Mouse (Mus musculus) hematopoietic stem cell, adult 5-6 weeks (primary cell): ENCODE measurements around the gene Ofcc1. TPM values are rescaled to one million over a fixed set of nuclear protein-coding genes. Genes with fewer than 3 reads are reported as not detected.

Source experiments
- ATAC-seq, 2 experiments: fragments of 125-278 bp in 1 of 2; replicated peaks in 1 of 2; 2 replicates each; pipeline ENCODE4 v1.8.0; 2016 to 2017; ENCODE audit warnings: inconsistent platforms in 2 of 2, mild to moderate bottlenecking in 2 of 2, moderate number of reproducible peaks in 2 of 2, low read depth in 1 of 2, moderate TSS enrichment in 1 of 2; ENCODE audit not compliant: low FRiP score in 2 of 2, poor library complexity in 2 of 2, severe bottlenecking in 2 of 2, insufficient read depth in 1 of 2, low TSS enrichment in 1 of 2
- total RNA-seq: library from RNA; stranded (forward); fragments of 172-1452, 232-1000 nt; gene quantifications from 2 replicates; pipeline ENCODE4 v1.2.3, GENCODE M21; 2017

Gene Ofcc1
- total RNA-seq, 1 experiment from 2014 or later: not detected

DNA sequence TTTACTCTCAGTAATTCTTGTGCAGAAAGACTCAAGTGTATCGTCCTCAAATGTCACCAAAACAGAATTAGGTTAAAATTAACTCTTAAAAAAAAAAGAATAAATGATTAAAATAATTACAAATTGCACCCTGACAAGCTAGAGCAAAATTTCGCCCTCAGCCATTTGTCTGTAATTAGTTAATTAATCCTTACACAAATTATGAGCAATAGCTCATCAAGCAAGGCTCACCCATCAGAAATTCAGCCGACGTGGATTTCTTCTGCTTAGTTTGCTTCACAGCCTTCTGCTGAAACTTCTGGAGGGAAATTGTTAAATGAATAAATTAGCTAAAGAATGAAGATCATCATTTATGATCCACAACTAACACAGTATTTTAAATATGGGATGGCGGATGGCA, 80.6 kb downstream of the Ofcc1 start:
- no peak for ATAC-seq

DNA sequence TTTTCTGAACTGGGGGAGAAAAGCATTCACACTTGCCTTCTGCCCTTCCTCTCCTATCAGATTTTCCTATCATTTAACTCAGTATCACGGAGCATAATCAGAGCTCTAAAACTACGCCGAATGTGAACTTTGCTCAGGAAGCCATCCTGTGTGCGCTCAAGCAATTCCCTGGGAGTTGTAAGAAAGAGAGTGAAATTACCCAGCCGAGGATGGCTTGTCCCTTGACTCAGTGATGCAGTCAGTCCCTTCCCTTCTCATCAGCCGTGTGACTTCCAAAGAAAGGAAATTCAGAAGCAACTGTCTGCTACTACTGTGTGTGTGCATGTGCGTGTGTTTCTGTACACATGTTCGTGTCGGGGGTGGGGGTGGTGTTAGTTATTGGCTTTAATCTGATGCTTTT, 93.7 kb downstream of the Ofcc1 start:
- no peak for ATAC-seq

DNA sequence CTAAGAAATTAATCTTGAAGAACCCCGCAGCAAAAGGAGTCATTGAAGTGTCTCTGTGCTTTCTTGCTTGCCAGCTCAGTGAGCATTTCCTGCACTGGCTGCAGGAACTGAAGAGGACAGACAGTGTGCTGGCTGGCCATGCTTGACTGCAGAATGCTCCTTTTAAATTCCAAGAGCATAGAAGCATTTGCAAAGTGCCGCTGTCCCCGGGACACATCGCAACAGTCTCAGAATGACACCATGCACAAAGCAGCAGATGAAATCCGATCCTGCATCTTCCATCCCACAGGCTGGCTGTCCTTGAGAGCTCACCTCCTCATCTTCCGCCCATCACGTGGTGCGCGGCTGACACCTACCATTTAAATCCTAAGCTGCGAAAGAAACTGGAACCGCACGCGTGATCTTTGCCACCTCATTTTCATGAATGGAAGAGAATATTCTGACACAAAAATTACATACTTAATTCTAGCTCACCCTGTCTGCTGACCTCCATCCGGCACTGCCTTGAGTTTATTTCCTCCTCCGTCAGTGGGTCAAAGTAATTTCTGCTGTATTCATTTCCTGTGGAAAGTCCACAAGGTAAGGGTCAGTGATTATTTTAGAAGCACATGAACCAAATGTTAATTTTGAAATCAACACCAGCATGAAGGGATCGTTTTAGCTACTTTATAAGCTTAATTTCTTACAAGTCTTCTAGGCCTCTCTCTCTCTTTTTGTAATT, 98.0 kb downstream of the Ofcc1 start:
- ATAC-seq: no peak

DNA sequence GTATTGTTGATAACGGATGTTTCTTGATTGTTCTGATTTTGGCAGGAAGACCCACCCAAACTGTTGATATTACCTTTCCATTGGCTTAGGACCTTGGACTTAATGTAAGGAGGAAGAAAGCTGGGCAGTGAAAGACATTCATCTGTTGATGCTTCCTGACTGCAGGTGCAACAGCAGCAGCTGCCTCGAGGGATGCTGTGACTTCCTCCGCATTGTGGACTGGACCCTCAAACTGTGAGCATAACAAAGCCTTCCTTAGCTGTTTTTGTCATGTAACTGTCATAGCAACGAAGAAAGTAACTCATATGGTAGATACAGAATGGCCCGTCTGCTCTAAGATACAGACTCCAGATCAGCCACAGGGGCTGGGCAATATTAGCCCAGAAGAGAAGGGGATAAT, 102.5 kb downstream of the Ofcc1 start:
- ATAC-seq: no peak

DNA sequence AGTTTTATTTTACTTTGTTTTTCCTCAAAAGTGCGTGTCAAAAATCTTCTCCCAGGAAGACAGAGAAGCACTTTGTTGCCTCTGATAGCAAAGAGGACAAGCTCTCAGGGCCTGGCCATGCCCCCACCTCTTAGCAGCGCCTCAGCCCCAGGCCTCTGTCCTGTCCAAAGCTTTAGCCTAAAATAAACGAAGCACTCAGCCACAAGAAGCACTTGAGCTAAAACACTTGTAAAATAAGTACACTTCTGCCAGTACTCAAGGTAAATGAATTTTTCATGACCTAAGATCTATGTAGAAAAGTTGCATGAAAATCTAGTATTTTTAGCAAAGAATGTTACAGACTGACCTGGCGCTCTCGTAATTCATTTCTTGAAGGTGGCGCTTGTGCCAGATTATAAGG, 117.4 kb downstream of the Ofcc1 start:
- ATAC-seq: no peak

DNA sequence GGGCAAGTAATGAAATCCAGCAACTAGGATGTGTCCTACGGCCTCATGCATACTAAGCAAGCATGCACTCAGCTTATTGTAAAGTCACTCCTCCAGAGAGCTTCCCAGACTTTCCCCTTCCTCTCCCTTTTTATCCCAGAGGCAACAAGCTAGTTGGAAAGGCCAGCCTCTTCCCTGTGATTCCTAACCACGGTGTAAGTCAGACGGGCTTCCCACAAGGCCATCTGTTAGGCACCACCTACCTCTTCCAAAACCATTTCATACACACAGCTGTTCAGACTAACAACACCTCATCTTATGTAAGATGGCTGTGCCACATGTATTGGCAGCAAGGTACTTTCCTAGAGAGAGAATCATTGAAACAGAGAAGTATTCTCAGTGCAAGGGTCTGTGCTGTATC, 124.9 kb downstream of the Ofcc1 start:
- no peak for ATAC-seq

DNA sequence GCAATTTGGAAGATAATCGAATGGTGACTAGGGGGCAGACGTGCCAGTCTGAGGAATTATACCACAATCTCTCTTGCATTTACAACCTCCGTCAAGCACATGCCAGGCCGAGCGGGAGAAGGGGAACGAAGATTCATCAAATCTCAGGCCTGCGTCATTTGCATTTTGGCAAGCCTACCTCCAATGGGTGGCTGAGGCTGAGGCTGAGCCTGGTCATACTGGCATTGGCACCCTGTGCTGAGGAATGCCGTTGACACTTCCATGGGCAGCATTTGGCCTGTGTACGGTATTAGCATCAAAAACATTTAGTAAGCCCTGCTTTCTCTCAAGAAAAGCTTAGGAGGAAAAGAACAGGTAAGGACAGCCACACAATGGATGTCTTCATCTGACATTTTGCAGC, 152.9 kb downstream of the Ofcc1 start:
- no peak for ATAC-seq

DNA sequence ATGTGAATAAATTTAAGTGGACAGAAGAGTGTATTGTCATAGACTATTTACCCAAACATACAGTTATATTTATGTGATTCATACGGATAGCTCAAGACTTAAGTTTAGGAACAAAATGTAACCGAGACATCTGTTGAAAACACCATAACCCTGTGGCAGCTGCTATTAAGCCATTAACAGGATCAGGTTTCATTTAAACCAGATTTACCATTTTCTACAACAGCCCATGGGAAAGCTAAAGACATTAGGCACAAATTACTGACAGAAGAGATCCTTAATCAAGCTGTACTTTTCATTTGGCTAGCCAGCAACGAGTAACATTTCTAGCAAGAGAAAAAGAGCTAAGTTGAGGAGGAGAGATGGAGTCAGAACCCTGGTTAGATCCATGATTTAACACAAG, 179.5 kb downstream of the Ofcc1 start:
- ATAC-seq: no peak

DNA sequence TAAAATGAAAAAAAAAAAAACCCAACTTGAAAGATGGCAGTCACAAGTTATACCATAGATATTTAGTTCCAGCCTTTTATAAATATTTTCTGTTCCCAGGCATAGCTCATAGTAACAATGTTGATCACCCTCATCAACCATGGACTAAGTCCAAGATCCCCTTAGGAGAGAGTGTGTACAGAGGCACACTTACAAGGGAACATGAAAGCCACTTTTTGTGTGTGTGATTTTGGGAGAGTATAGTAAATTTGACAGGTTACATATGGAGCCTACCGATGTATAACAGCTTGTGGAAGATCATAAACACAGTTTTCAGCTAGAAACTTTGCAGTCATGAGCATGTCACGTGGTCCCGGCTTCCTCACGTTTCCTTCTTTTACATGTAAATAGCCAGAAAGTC, 189.5 kb downstream of the Ofcc1 start:
- ATAC-seq: no peak

DNA sequence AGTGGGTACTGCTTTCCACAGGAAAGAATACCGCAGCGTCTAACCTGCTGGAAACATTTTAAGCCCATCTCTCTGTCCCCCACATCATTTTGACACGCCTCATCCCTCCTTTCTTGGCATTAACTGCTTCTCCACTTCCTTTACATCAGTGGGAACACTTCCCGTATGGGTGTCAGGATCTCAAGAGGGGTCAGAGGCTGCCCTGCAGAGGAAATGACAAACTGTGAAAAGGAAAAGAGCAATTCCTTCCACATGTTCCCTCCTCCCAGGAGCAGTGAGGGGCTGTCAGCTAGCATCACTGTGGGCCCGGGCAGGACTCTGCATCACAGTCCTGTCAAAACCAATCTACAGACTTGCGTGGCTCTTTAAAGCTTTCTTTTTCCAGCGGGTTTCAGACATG, 193.4 kb downstream of the Ofcc1 start:
- ATAC-seq: 0 out of 4 replicates have a peak, but pooled peaks of 1 of the 2 experiments have one; percentile 14

DNA sequence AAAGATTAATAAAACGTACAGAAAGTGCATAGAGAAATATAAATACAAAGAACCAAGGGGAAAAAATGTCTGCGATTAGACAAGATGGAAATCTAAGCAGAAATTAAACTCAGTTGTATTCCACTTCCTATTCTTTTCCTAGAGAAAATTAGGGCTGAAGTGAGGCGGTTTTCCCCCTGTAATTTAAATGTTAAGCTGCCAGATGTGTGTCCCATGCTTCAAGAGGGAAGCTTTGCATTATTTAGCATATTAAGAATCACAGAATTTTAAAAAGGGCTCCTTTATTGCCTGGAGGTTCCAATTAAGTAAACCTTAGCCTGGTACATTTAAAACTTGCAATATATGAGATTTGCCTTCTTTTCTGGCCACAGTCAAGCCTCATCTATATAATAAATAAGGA, 205.8 kb downstream of the Ofcc1 start:
- no peak for ATAC-seq

DNA sequence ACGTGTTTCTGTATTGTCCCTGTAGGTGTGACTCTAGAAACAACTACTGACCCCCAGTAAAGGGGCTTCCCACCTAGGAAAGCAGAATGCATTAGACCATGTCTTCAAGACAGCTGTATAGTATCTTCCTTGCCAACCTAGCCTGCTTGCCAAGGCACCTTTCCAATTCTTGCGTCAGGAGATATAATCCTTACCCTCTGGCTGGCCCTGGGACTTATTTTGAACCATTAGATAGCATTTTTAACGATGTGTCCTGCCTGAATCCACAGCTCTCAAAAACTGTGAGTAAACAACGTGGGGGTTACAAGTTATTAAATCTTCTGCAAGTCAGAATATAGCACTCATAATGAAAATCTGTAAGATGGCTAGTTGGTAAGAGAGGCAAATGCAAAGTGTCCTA, 221.3 kb downstream of the Ofcc1 start:
- no peak for ATAC-seq

DNA sequence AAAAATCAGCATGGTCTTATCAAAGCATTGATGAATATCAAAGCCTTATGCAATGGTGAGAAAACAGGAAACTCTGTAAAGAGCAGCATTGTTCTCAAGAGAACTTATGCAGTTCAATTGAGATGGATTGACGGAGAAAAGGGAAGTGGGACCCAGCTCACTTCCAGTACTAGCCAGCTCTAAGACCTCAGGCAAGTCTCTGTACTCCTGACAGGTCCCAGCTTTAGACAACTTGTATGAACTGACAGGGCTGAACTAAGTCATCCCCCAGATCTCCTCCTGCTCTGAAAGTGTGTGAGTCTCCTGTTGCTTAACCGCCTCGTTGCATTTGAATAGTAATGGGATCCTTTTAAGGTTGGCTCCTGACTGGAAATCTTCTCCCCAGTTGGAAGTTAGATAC, 225.2 kb downstream of the Ofcc1 start:
- ATAC-seq: 0 out of 4 replicates have a peak, but pooled peaks of 1 of the 2 experiments have one; percentile 37

DNA sequence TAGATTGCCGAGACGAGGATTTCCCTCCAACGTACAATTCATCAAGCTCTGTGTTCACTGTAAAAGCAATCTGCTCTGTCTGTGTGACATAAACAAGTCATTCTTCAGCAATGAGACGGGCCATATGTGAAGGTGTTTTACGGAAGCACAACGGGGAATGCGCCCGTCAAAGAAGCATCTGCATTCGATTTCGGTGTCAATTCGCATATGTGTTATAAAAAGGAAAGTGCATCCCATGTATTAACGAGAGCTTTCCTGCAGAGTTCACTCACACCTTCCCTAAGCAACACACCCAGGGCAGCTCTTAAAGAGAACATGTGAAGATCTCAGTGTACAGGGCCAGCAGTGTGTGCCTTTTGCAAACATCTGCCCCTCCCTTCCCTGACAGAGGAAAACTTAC, 225.6 kb downstream of the Ofcc1 start:
- ATAC-seq: no peak

DNA sequence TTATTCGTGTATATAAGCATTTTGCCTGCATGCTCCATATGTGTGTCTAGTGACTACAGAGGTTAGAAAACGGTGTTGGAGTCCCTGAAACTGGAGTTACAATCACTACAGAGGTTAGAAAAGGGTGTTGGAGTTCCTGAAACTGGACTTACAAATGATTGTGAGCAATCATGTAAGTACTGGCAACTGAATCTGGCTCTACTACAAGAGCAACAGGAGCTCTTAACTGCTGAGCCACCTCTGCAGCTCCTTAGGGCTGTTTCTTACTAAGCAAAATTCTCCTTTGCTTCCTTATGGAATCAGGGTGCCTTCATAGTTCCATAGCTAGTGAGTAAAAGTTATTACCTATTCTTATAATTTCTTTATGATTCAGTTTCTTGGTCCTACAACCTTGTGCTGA, 237.4 kb downstream of the Ofcc1 start:
- no peak for ATAC-seq

DNA sequence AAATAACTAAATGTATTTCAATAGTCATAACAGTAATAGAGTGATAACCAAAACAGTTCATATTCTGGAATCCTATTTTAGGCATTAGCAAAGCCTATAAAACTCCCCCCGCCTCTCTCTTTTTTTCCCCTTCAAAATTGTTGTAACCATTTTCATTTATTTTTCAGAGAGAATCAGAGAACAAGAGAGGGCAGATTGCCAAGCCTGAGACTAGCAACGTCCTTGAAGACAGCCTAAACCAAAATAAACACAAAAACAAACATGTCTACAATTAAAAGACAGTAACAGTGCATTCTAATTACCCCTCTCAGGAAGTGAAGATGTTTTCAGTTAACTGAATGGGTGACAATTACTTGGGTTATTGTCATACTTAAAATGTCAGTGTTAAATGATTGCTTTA, 248.9 kb downstream of the Ofcc1 start:
- no peak for ATAC-seq

DNA sequence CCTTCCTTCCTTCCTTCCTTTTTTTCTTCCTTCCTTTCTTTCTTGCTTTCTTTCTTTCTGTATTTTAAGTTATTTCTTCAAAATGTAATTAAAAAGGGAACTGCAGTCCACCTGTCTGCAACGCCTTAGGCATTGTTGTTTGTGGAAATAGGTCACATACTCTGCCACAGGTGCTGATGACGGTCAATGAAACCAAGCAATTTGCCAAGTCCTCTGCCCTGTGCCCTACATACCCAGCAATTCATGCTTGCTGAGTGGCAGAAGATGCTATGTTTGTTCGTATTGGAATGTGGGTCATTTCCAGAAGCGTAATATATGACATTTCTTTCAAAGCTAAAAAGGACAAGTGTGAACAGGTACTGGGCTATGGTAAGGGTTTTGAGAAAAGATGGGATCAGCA, 285.0 kb downstream of the Ofcc1 start:
- ATAC-seq: no peak

DNA sequence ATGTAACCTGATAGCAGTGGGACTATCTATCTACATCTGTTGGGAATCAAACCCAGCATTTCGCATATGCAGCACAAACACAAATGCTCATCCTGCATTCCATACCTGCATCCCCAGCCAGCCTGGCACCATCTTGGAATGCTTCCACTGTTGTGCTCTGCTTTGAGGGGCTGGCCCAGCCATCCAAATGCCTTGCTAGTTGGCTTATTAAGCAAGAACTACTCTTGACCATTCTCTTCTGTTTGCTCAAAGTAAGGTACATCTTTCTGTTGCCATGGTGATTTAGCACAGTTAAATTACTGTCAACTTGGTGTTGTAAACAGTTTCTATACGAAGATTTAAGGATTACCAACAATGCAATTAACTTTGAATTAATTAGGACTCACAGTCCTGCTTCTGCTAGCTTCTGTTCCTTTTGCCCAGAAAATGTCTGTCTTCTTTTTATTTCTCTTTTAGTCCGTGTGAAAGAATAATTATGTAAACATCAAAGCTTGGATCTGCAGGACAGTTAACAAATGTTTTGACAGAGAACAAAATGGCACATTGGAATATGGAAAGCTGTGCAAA, 286.3 kb downstream of the Ofcc1 start:
- ATAC-seq: no peak

DNA sequence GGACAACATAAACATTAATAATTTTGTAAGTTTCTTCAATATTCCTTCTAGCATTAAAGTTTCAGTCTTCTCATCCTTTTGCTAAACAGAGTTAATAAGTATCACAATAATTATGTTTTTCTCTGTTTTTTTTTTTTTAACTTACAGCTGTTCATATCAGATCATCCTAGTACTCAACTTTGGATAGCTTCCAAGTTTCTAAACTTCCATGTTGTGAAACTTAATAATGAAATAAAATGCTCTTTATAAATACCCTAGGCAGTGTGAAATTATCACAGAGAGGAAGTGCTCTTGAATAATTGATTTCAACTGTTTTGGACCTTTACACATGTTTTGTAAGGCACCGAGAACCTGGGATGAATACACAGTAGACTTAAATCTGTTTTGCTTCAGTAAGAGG, 291.2 kb downstream of the Ofcc1 start:
- ATAC-seq: no peak
